Mouse (Mus musculus): ENCODE data around the gene Atxn2. TPM values are rescaled to one million over a fixed set of nuclear protein-coding genes. Genes with fewer than 3 reads are reported as not detected.

Atxn2 gene
- total RNA-seq, 1 experiment from 2014 or later, result 24.4 TPM

Other genes starting within 250 kb of the Atxn2 start
- gene Adam1b, start 207.9 kb upstream of the Atxn2 start, total RNA-seq (2017), result 0.57 TPM in 1 of 3 replicates, not detected in the others
- gene Adam1a, start 165.9 kb upstream of the Atxn2 start, total RNA-seq (2017), result 4.0 to 6.5 TPM (median 4.4 TPM) in 3 replicates
- gene Gm42878, start 165.9 kb upstream of the Atxn2 start, total RNA-seq (2017), result not detected in 3 replicates
- gene Mapkapk5, start 165.4 kb upstream of the Atxn2 start, total RNA-seq (2017), result 129 to 201 TPM (median 159 TPM) in 3 replicates
- gene Aldh2, start 117.5 kb upstream of the Atxn2 start, total RNA-seq (2017), result 233 to 306 TPM (median 259 TPM) in 3 replicates
- 0.10 to 6.7 TPM (median 0.96 TPM) in 3 replicates for gene Acad12, start 92.4 kb upstream of the Atxn2 start, total RNA-seq (2017)
- 1.7 to 3.4 TPM (median 2.6 TPM) in 3 replicates for gene Acad10, start 50.8 kb upstream of the Atxn2 start, total RNA-seq (2017)
- gene Brap, start 50.8 kb upstream of the Atxn2 start, total RNA-seq (2017), result 109 to 124 TPM (median 113 TPM) in 3 replicates
- 37.3 to 51.6 TPM (median 46.2 TPM) in 3 replicates for gene Sh2b3, start 126.3 kb downstream of the Atxn2 start, total RNA-seq (2017)
- 1.6 to 2.0 TPM (median 1.6 TPM) in 3 replicates for gene Pheta1, start 137.6 kb downstream of the Atxn2 start, total RNA-seq (2017)